Mouse (Mus musculus) G1E-ER4 (cell line): ENCODE data around the gene Stab1. TPM values are rescaled to one million over a fixed set of nuclear protein-coding genes. Genes with fewer than 3 reads are reported as not detected.

Experiments used
- GATA1 ChIP-seq: IDR thresholded peaks from one replicate; pipeline ENCODE4 v1.8.0; 2012; ENCODE audit warnings: low read length, inconsistent platforms
- polyA plus RNA-seq: library from polyadenylated mRNA; stranded (reverse); fragments of >175 nt; gene quantifications from 2 replicates; pipeline ENCODE4 v1.2.3, GENCODE M21; 2012

The Stab1 gene
- polyA plus RNA-seq, 1 experiment = not detected

DNA sequence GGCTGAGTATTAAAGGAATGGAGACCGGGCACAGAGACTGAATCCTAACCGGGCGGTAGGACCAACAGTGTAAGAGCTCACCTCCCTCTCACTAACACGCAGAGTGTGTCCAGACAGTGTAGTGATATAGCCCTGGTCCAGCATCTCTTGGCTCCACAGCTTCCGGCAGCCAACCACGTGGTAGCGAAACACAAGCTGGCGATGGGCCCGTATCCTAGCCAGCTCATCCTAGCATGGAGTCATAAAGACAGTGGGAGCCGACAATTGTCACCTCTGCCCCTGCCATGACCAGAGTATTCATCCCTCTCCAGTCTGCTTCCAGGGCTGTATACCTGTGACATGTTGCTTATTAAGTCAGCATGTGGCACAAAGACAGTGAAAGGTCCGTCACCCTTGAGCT lies 22.7 kb downstream of the Stab1 start:
- no peak for TF ChIP-seq GATA1

DNA sequence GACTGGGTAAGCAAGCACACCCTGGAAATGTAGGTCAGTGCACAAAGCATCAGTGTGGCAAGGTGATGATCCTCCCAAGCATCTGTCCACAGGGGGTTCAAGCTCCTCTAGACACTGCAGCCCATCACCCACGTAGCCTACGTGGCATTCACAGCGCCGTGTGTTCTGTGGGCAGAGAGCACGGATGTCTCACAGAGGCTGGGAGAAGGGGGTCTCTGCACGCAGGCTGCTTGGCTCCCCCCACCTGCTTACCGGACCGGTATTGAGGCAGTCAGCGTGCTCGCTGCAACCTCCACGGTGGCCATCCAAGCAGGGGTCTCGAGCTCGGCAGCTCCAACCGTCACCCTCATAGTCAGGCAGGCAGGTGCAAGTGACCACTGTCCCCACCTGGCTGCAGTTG lies 27.4 kb downstream of the Stab1 start:
- no peak for TF ChIP-seq GATA1

DNA sequence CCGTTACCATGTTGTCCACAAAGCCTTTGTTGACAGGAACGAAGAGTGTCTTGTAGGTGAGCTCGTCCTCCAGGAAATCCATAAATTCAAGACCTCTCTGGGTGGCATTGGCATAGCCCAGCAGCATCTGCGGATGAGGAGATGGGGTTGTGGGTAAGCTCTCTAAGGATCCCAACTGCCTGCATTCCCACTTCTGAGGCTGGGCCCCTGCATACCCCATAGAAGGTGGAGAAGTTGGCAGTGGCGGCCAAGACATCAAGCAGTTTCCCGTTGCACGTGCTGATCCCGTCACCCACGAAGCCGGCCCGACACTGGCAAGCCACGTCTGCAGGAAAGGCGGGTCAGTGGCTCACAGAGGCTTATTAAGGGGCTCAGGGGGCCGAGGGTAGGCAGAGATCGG lies 28.3 kb downstream of the Stab1 start:
- TF ChIP-seq GATA1 = no peak

DNA sequence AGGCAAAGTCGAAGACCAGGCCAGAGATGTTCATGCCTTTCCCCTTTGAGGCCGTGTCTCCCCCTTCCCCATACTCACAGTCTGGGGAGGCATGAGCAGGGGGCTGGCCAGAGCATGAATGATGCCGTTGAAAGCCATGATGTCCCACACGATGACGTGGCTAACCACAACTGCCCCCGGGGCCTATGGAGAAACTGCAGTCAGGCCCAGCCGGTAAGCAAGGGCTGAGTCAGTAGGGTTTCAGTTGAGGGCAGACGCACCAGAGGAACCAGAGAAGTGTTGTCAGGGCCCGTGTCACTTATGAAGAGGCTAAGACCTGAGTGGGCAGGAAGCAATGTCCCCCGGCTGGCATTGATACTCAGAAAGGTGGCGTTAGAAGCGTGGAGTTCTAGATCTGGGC lies 28.8 kb downstream of the Stab1 start:
- no peak for TF ChIP-seq GATA1

DNA sequence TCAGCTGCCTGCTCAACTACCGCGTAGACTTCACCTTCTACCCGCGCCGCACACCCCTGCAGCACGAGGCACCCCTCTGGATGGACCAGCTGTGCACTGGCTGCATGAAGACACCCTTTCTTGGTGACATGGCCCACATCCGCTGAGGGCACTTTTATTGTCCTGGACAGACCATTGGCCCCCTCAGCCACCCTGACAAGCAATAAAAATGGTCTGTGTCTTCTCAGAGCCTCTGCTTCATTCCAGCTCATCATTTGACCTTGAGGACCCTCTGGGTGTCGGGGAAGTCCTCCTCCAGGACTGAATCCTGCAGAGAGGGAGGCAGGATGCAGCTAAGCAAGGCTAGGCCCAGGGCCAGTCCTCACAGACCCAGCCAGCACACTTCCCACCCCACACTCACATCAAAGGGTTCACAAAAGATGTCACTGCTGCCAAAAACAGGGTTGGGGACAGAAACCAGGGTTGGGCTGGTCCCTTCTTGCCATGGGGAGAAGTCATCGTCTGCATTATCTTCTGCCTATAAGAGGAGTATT lies 29.5 kb downstream of the Stab1 start:
- TF ChIP-seq GATA1 = no peak

DNA sequence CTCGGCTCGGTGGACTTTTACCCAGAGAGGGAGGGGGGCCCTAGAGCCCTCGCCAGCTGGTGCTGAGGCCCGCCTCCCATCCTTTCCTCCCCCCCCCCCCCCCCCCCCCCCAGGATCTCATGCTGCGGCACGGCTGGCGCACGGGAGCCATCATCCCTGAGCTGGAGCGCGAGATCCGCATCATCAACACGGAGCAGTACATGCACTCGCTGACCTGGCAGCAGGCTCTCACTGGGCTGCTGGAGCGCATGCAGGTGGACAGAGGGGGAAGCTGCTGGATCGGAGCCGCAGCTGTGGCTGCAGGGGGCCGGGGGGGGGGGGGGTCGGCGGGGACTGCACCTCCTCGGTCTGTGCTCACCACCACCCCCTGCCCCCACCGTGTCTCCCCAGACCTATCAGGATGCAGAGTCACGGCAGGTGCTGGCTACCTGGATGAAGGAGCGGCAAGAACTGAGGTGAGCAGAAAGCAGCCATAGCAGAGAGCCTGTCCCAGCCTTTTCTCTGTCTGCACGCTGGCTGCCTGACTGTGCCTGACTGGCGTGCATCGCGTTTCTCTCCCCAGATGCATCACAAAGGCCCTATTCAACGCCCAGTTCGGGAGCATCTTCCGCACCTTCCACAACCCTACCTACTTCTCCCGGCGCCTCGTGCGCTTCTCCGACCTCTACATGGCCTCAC lies 30.1 kb downstream of the Stab1 start:
- no peak for TF ChIP-seq GATA1

DNA sequence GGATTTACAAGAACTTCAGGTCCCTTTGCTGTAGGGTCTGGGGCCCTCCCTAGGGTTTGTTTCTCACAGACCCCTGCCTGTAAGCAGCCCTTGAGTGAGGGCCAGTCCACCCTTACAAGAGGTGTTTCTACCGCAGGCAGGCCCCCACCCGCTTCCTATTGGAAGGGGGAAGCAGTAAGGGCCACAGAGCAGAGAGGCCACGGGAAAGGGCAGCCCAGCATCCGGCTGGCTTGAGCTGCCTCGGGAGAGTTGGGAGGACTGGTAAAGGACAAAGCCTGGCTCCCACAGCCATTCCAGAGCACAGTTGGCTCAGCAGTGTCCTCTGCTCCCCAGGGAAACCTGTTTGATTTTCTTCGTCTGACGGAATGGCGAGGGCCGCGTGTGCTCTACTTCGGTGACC lies 30.6 kb downstream of the Stab1 start:
- TF ChIP-seq GATA1 = no peak

DNA sequence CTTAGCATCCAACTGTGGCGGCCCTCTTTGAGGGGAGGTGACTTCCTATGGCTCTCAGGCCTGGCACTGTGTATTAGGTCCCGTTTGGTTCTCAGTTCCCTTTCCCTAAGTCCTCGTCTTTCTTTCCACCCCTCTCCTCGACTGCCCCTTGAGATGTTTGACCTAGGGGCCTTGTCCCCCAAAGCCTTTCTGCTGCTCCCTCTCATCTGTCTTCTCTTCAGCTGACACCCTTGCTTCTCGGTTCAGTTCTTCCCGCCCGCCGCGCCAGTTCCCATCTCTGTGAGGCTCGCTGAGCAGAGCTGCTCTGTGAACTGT lies 31.2 kb downstream of the Stab1 start:
- no peak for TF ChIP-seq GATA1

DNA sequence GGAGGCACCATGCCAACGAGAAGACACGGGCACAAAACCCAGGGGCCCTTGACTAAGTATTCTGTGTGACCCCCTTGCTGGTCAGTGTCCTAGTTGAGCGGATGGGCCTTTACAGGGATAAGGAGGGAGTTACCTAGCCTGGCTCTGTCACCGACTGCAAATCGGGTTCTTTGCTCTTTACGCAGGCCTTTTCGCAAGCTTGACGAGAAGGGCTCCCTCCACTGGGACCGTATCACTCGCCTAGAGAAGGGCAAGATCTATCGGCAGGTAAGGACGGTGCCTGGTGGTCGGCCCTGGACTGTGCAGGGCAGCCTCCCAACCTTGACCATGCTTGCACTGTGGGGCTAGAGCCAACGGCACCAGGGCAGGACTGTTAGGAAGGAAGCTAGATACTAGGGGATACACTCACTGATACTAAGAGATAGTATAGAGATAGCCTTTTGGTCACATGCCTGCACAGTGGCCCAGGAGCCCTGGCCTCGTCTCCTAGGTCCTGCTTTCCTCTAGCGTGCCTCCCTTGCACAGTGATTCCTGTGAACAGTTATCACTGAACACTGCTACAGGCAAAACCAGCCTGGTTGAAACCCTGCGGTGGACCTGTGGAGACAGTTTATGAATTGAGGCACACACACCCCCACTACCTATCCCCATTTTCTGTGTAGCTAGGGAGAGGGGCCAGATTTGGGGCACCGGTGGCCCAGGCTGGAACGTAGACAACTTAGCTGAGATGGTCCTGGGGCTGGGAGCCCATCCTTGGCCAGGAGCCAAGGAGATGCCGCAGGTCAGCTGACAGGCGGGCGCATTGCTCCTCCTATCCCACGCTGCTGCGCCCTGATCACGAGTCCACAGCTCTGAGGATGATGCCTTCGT lies 31.8 kb downstream of the Stab1 start:
- no peak for TF ChIP-seq GATA1

DNA sequence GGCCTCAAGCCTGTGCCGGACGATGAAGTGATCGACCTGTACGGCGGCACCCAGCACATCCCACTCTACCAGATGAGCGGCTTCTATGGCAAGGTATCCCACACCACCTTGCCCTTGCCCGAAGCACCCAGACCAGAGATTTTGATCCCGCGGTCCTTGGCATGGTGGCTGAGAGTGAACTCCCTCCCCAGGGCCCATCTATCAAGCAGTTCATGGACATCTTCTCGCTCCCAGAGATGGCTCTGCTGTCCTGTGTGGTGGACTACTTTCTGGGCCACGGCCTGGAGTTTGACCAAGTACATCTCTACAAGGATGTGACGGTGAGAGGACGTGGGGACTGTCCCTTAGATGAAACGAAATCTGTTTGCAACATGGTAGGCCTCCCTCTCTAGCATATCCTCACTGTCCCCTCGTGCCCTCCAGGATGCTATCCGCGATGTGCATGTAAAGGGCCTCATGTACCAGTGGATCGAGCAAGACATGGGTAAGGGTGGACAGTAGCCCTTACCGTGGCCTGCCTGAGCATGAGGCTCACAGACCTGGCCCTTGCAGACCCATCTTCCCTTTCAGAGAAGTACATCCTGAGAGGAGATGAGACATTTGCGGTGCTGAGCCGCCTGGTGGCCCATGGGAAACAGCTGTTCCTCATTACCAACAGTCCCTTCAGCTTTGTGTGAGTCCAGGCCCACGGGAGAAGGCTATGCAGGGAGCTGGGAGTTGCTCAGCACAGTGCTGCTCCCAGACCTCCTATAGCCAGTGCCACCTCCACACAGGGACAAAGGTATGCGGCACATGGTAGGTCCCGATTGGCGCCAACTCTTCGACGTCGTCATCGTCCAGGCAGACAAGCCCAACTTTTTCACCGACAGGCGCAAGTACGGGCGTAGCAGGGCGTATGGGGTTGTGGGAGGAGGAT lies 32.7 kb downstream of the Stab1 start:
- TF ChIP-seq GATA1 = no peak

DNA sequence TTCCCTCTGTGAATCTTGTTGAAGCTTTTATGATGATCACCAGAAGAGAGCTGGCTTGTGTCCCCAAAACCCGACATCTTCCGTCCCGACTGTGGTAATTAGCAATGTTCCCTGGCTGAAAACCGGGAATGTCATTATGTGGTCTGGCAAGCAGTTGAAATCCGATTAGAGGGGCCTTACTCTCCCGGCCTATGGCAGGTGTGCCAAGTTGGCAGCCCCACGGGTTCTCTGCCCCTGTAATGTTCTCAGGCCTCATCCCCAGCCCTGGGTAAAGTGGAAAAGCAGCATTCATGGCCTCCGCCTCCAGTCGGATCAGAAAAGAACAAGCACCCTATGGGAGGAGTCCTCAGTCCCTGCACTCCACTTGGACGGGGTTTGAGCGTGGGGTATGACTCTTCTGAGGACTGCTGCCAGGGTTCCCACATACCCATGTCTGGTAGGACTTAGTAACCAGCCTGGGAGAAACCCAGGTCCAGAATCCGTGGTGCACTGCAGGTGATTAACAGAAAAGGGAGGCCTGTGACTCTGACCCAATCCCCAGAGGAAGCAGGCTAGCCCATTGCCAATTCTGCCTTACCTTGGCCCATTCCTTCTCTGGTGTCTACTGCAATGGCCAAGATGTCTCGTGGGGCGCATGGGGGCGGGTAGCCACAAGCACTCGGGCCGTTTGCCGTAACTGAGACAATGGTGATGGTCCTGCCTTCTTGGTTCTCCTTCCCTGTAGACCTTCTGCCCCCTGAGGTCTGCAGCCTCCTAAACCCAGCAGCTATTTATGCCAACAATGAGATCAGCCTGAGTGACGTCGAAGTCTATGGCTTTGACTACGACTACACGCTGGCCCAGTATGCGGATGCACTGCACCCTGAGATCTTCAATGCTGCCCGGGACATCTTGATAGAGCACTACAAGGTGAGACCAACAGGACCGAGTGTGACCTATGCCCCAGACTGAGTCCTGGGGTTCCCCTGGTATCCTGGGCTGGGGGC lies 34.1 kb downstream of the Stab1 start:
- no peak for TF ChIP-seq GATA1

DNA sequence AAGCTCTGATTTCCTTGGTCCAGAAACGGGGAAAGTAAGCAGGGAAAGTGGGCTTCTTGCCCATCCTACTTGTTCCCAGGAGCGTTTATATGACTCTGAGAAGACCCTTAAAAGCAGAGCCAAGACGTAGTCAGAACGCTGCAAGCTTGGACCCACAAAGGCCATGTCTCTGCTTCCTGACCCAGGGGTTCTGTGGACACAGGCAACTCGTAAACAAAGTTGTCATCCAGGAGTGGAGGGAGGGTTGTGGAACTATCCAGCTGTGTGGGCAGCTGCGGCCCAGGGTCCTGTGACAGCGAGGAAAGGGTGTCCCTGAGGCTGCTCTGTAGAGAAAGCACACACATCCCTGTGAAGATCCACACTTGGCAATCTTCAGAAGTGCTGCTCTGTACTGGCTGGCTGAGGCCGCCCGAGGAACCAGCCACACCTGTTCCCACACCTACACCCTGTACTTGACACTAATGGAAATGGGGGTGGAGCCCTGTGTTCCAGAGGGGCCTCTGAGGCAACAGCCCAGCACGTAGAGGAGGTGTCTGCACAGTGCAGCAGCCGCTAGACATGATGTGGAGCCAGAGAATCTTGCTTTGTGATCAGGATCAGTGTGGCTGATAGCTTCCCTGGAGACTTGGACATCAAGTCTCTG lies 35.3 kb downstream of the Stab1 start:
- TF ChIP-seq GATA1 = peak; percentile 16

DNA sequence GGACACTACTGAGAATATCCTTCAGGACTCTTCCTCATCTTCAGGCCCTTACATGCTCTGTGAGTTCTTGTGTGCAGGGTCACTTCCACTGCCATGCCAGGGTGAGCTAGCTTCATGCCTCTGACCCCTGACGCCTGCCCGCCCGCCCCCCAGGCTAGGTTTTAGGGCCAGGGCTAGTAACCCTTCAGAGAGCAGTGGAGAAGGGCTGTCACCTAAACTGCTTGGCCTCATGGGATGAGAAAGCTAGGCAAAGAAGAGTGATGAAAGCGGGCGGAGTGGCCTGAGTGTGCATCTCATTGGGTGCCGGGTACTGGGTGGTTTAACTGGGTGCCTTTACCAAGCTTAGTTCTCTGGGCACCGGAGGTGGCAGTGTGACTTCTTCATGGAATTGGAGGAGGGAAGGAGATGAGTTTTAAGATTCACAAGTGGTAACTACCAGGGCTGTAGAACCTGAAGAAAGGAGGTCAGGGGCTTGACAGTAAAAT lies 35.9 kb downstream of the Stab1 start:
- TF ChIP-seq GATA1 = no peak

DNA sequence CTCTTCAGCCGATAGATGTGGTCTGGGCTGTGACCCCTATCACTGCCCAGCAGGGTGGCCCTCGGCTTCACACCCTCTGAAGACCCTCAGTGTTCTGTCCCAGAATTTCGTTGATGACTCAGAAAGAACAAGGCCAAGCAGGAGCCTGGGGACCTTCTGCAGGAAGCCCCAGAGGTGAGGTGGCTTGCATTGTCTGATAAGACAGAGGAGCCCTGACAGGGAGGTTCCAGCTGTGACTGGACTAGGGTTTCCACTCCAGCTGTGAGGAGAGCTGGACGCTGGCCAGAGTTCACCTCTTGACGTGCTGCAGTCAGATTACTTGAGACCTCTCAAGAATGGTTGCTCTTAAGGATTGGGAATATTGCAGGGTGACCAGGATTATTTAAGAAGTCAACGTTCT lies 36.4 kb downstream of the Stab1 start:
- TF ChIP-seq GATA1 = no peak

DNA sequence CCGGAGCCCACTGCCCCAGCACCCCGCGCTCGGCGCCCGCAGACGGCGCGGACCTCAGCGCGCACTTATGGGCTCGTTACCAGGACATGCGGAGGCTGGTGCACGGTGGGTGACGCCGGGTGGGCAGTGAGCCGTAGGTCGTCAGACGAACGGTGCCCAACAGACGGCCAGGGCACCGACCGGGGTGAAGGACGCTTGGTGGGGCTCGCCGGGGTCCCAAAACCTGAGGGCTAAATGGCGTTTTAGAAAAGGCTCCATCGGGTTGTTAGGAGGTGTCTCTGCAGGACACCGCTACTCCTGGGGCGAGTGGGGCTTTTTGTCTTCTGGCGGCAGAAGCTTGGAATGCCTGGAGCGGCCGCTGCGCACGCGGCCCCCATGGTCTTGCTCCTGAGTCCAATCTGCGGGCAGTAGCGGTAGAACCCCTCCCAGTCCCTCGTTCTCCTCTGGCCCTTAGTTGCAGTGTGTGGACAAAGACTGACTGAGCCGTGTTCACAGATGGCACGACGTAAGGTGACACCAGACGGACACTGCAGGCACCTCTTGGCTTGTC lies 37.1 kb downstream of the Stab1 start:
- TF ChIP-seq GATA1 = no peak
